Mouse (Mus musculus) intestine, embryonic 14.5 days (tissue): ENCODE data around the gene Acod1. TPM values are rescaled to one million over a fixed set of nuclear protein-coding genes. Genes with fewer than 3 reads are reported as not detected.

ENCODE experiments used
- ATAC-seq: fragments of 200-750 bp; cut with Nextera tagmentation; replicated peaks from 2 replicates; pipeline ENCODE4 v1.8.0; 2017; ENCODE audit warnings: low read depth, moderate number of reproducible peaks, moderate TSS enrichment, moderate library complexity; ENCODE audit not compliant: low FRiP score, low TSS enrichment
- DNase-seq: peaks from one replicate; pipeline ENCODE4 v3.0.0-alpha.2; 2018; ENCODE audit warnings: low spot score
- H3K27ac ChIP-seq: fragments of 300-500 bp; sonication (generic); 2 replicates; pipeline ENCODE4 v1.5.1; 2014; ENCODE audit warnings: low read depth, mild to moderate bottlenecking, control low read depth
- H3K27me3 ChIP-seq: fragments of 300-500 bp; sonication (generic); replicated peaks from 2 replicates; pipeline ENCODE4 v1.6.1; 2014; ENCODE audit warnings: low read length, control low read depth; ENCODE audit not compliant: control insufficient read depth, insufficient read depth
- H3K36me3 ChIP-seq: fragments of 300-500 bp; sonication (generic); 2 replicates; pipeline ENCODE4 v1.6.1; 2014; ENCODE audit warnings: low read length, control low read depth; ENCODE audit not compliant: control insufficient read depth, insufficient read depth
- H3K4me1 ChIP-seq: fragments of 300-500 bp; sonication (generic); replicated peaks from 2 replicates; pipeline ENCODE4 v1.6.1; 2014; ENCODE audit warnings: low read length, control low read depth, mixed read lengths; ENCODE audit not compliant: control insufficient read depth, insufficient read depth
- H3K4me2 ChIP-seq: fragments of 300-500 bp; sonication (generic); 2 replicates; pipeline ENCODE4 v1.6.1; 2014; ENCODE audit warnings: low read length
- H3K4me3 ChIP-seq: fragments of 300-500 bp; sonication (generic); 2 replicates; pipeline ENCODE4 v1.5.1; 2014; ENCODE audit warnings: low read depth, low read length, control low read depth, mixed read lengths
- H3K9ac ChIP-seq: fragments of 300-500 bp; sonication (generic); 2 replicates; pipeline ENCODE4 v1.6.1; 2014; ENCODE audit warnings: mild to moderate bottlenecking, low read length
- H3K9me3 ChIP-seq: fragments of 300-500 bp; sonication (generic); 2 replicates; pipeline ENCODE4 v1.6.1; 2016; ENCODE audit warnings: low read length, control low read depth; ENCODE audit not compliant: control insufficient read depth
- WGBS: fragments of 180-500 bp; shearing (Covaris S2); extraction: QIAGEN DNeasy Blood & Tissue Kit; methylation state at CpG from one replicate; pipeline ENCODE4 v1.1.7; 2014; 5-methylcytosine and 5-hydroxymethylcytosine counted together
- polyA plus RNA-seq: library from polyadenylated mRNA; unstranded; fragments of >200 nt; fragmentation: Nextera tagmentation; extraction: Ambion mirVana; gene quantifications from 2 replicates; pipeline ENCODE4 v1.2.1, GENCODE M21; 2014

Gene Acod1
- polyA plus RNA-seq, 1 experiment from 2014 or later = not detected

DNA sequence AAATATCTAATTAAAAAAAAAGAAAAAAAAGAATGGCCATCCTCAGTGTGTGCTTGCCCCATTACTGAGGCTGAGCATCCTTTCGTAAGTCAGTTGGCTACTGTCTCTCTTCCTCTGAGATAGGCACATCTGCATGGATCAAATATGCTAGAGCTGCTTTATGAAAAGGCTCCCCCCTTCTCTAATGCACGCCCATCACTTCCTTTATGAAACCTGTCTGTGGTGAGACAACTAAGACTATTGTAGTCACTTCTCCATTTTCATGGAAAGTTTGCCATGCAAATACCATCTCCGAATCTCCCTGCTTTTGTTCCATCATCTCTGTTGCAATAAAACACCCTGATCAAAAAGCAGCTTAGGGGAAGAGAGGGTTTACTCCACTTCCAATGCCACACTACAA lies 9.8 kb upstream of the Acod1 start:
- H3K4me3 ChIP-seq = no peak overlapping the region
- ATAC-seq (no peak), DNase-seq (no peak)
- H3K9ac ChIP-seq = no peak overlapping the region
- no peaks in the 10 kb centered on the region for H3K9me3 ChIP-seq
- 87% methylated on average over 3 of the region's 3 CpGs for WGBS
- no peaks in the 10 kb centered on the region for H3K36me3 ChIP-seq
- no peaks in the 10 kb centered on the region for H3K27me3 ChIP-seq
- no peaks in the 10 kb centered on the region for H3K4me1 ChIP-seq
- no peak overlapping the region for H3K4me2 ChIP-seq
- H3K27ac ChIP-seq = no peak overlapping the region

DNA sequence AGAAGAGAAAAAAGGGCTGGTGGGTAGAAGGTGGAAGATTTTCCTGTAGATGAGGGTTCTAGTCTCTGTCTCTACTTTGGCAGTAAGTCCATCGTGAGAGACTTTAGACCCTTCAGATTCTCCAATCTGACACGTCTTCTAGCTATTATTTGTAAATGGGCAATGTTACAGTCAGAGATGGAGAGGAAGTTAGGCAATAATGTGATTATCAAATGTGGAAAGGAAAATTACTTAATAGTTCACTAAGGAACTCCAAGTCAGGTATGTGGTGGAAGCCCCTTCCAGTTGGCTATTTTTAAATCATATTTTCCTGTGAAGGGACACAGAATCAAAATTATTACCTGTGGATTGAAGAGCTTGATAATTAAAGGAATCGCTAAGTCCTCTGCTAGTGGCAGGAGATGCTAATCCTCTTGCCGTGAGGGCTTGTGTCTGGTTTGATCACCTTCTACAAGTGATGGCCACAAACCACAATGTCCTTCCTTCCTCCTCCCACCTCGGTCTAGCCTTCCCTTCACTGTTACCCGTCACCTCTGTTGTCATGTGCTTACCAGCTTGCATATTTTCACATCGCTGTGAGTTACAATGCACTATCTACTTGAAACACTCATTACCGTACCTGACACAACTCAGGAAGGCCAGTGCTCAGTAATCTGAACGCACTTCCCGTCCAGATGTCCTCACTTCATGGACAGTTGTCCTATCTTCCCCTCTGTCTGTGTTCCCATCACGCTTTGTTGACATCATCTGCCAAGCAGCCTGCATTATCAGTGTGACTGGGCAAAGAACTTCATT lies 1.7 kb downstream of the Acod1 start:
- DNase-seq (no peak), ATAC-seq (no peak)
- H3K9me3 ChIP-seq = no peaks in the 10 kb centered on the region
- H3K27me3 ChIP-seq = no peaks in the 10 kb centered on the region
- no peaks in the 10 kb centered on the region for H3K4me1 ChIP-seq
- 80% methylated on average over 11 of the region's 11 CpGs for WGBS
- no peak overlapping the region for H3K27ac ChIP-seq
- no peaks in the 10 kb centered on the region for H3K36me3 ChIP-seq
- H3K4me2 ChIP-seq = no peak overlapping the region
- no peak overlapping the region for H3K4me3 ChIP-seq
- no peak overlapping the region for H3K9ac ChIP-seq

DNA sequence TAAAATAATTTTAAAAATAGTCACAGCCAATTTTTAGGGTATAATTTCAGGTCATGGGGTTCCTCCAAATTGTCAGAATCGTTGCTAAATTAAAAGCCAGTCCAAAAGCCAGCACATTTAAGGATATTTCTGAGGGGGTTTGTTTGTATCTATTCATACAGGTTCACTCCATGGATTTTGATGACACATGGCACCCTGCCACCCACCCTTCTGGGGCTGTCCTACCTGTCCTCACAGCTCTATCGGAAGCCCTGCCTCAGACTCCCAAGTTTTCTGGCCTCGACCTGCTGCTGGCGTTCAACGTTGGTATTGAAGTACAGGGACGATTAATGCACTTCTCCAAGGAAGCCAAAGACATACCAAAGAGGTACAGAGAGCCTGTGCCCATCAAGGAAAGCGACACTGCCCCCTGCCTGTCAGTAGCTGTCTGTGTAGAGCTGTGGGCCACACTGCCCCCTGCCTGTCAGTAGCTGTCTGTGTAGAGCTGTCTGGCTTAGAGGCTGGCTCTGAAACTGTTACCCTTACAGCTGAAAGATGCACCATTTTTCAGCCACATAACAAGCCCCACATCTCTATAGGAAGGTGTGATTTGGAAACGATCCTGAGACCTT lies 4.5 kb downstream of the Acod1 start:
- Histone ChIP-seq H3K9me3 (no peaks in the 10 kb centered on the region), H3K36me3 (no peaks in the 10 kb centered on the region), H3K27me3 (no peaks in the 10 kb centered on the region), H3K4me1 (no peaks in the 10 kb centered on the region), H3K9ac (no peak overlapping the region), H3K27ac (no peak overlapping the region), H3K4me2 (no peak overlapping the region), H3K4me3 (no peak overlapping the region)
- peak; percentile 75; the same call in 1 of the 2 replicates for ATAC-seq
- peak; percentile 73 for DNase-seq
- WGBS = 36% methylated on average over 8 of the region's 8 CpGs

DNA sequence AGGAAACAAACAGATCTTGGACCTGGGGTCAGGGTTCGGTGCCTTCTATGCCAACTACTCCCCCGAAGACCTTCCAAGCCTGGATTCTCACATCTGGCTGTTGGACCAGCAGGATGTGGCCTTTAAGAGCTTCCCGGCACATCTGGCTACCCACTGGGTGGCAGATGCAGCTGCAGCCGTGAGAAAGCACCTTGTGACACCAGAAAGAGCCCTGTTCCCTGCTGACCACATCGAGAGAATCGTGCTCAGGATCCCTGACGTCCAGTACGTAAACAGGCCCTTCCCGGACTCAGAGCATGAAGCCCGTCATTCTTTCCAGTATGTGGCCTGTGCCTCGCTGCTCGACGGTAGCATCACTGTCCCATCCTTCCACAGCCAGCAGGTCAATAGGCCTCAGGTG lies 8.0 kb downstream of the Acod1 start:
- H3K36me3 ChIP-seq = no peaks in the 10 kb centered on the region
- H3K9ac ChIP-seq = no peak overlapping the region
- H3K4me3 ChIP-seq = no peak overlapping the region
- DNase-seq (no peak), ATAC-seq (no peak)
- H3K27ac ChIP-seq = no peak overlapping the region
- H3K27me3 ChIP-seq = no peaks in the 10 kb centered on the region
- H3K4me1 ChIP-seq = no peaks in the 10 kb centered on the region
- no peaks in the 10 kb centered on the region for H3K9me3 ChIP-seq
- 78% methylated on average over 13 of the region's 13 CpGs for WGBS
- H3K4me2 ChIP-seq = no peak overlapping the region

DNA sequence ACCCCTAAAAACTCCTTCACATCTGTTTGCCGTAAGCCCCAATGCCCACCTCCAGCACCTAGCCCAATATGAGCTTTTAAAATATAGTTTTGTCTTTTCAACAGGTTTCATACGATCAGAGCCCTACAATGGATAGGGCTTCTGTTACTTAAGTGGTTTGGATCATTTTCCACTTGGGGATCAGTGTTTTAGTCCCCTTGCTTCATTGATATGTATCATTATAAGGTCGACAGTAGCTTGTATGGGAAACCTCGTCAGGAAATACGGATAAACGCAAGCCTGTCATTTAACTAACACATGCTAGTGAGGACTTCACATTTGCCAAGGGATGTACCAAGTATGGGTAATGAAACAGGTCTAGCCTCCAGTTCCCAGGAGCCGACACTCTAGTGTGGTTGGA lies 9.8 kb downstream of the Acod1 start:
- 88% methylated on average over 7 of the region's 7 CpGs for WGBS
- DNase-seq (no peak), ATAC-seq (no peak)
- Histone ChIP-seq H3K9me3 (no peaks in the 10 kb centered on the region), H3K4me2 (no peak overlapping the region), H3K27me3 (no peaks in the 10 kb centered on the region), H3K4me1 (no peaks in the 10 kb centered on the region), H3K36me3 (no peaks in the 10 kb centered on the region), H3K9ac (no peak overlapping the region), H3K4me3 (no peak overlapping the region), H3K27ac (no peak overlapping the region)

DNA sequence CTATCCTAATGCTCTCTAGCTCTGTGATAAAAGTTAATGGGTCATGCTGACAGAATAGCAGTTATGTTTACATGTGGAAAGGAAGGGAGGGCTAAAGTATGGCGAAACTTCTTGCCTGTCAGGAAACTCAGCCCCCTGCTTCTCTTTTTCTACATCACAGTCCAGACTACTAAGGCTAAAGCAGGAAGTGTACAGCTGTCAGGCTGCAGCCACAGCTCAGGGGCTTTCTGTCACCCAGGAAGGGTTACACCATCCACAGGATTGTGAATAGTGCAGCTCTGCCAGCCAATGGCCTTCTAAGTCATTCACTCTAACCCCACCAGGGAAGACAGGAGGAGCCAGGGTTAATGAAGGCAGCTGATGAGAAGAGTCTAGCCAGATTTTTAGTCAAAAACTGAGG lies 12.2 kb downstream of the Acod1 start:
- Histone ChIP-seq H3K9ac (no peak overlapping the region), H3K27me3 (no peaks in the 10 kb centered on the region), H3K9me3 (no peaks in the 10 kb centered on the region), H3K4me3 (no peak overlapping the region), H3K36me3 (no peaks in the 10 kb centered on the region), H3K27ac (no peak overlapping the region), H3K4me2 (no peak overlapping the region), H3K4me1 (no peaks in the 10 kb centered on the region)
- WGBS = 29% methylated on average over 1 of the region's 1 CpGs
- DNase-seq (no peak), ATAC-seq (no peak)

DNA sequence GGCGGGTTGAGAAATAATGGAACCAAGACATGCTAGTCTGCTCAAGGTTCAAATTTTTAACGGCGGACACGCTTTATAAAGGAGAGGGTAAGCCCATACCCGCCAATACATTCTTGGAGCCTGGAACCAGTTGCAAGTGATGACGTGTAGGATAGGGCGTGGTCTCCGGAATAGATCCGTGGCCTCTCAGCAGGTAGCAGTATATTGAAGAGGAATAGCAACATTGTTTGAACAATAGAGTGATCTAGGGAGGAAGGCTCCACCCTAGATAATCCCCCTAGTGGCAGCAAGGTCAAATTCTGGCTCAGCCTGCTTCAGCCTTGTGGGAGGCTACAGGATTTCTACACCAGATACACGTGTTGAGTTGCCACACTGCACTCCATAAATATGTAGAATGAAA lies 12.7 kb downstream of the Acod1 start:
- H3K27me3 ChIP-seq = no peaks in the 10 kb centered on the region
- ATAC-seq (no peak), DNase-seq (no peak)
- no peak overlapping the region for H3K4me3 ChIP-seq
- no peak overlapping the region for H3K9ac ChIP-seq
- H3K4me2 ChIP-seq = no peak overlapping the region
- H3K27ac ChIP-seq = no peak overlapping the region
- WGBS = 83% methylated on average over 10 of the region's 10 CpGs
- H3K9me3 ChIP-seq = no peaks in the 10 kb centered on the region
- no peaks in the 10 kb centered on the region for H3K36me3 ChIP-seq
- no peaks in the 10 kb centered on the region for H3K4me1 ChIP-seq

DNA sequence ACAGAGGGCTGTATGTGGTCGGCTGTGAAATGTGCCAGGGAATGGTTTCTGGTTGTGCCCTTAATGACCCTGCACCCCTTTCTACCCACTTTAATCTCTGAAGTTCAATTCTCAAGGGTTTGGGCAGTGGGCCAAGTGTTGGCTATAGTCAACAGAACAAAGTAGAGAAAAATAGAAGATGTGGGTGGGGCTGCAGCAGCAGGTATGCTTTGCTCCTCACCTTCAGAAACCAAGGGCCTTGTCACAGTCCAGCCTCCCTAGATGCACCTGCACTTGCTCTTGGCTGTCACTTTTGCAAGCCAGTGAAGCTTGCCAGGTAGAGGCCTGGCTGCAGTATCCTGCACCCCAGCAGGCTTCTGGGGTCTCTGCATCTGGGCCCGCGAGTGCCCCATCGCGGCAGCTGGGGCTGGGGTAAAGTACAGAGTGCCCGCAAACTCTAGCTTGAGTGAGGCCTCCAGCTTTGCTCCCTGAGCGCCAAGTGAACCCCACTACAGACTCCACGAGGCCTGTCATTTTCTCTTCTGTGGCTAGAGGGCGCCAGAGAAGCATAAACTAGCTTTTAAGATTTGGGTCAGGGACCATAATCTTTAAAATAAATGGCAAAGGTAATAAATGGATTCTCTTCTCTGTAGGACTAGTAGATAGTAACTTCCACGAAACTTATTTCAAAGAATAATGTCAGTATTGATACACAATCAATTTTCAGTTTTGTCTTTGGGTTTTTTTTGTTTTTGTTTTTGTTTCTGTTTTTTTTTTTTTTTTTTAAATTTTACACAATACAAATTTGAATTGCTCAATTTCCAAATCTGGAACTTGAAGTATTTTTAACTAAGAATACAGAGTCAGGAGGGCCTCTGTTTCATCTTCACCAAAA lies 18.8 kb downstream of the Acod1 start:
- Histone ChIP-seq H3K36me3 (no peaks in the 10 kb centered on the region), H3K27me3 (no peaks in the 10 kb centered on the region), H3K4me1 (no peaks in the 10 kb centered on the region), H3K9ac (no peak overlapping the region), H3K9me3 (no peaks in the 10 kb centered on the region), H3K4me3 (no peak overlapping the region), H3K4me2 (no peak overlapping the region), H3K27ac (no peak overlapping the region)
- 13% methylated on average over 10 of the region's 10 CpGs for WGBS
- DNase-seq (peak; percentile 87), ATAC-seq (no peak)
